Mouse (Mus musculus): ENCODE measurements around the gene Cadm1. TPM values are rescaled to one million over a fixed set of nuclear protein-coding genes. Genes with fewer than 3 reads are reported as not detected.

Gene Cadm1
- polyA plus RNA-seq, 1 experiment, result 9.3 TPM

GRCm38 (mm10) chr9:47615049-47615448 is 85.1 kb downstream of the Cadm1 start:
- Histone ChIP-seq H3K36me3 (ENCODE audit: control insufficient read depth, insufficient read depth) (no peaks in the 10 kb centered on the region), H3K27me3 (ENCODE audit: control insufficient read depth, insufficient read depth, insufficient read length) (no peaks in the 10 kb centered on the region), H3K79me2 (ENCODE audit: control insufficient read depth, insufficient read depth) (no peaks in the 10 kb centered on the region), H3ac (ENCODE audit: control insufficient read depth, insufficient read length) (no peak overlapping the region), H3K4me2 (ENCODE audit: low read depth) (no peak overlapping the region), H3K4me3 (no peak overlapping the region)
- TF ChIP-seq MYOG (IDR thresholded peaks at IDR 0.05; ENCODE audit: control insufficient read depth in 1 of 3, insufficient read depth in 1 of 3, insufficient read length in 2 of 3, low read depth in 2 of 3) (no peak), TCF12 (IDR thresholded peaks at IDR 0.05; ENCODE audit: insufficient read depth, poor library complexity, severe bottlenecking) (no peak), MAX (IDR thresholded peaks at IDR 0.05; ENCODE audit: low read depth) (no peak), USF1 (IDR thresholded peaks at IDR 0.05; ENCODE audit: low read depth) (no peak), SRF (IDR thresholded peaks at IDR 0.05; ENCODE audit: control insufficient read depth, insufficient read length, low read depth) (no peak), REST (IDR thresholded peaks at IDR 0.05; ENCODE audit: insufficient read depth, insufficient read length) (no peak), E2F4 (IDR thresholded peaks at IDR 0.05; ENCODE audit: insufficient read depth) (no peak), POLR2AphosphoS2 (IDR thresholded peaks at IDR 0.05; ENCODE audit: insufficient read length, low read depth) (no peak), CEBPB (IDR thresholded peaks at IDR 0.05; ENCODE audit: insufficient read depth, poor library complexity, severe bottlenecking) (no peak), TCF3 (IDR thresholded peaks at IDR 0.05; ENCODE audit: insufficient read length, low read depth) (no peak), MYOD1 (IDR thresholded peaks at IDR 0.05; ENCODE audit: control insufficient read depth in 1 of 3, insufficient read length in 2 of 3, low read depth in 2 of 3) (no peak), POLR2A (IDR thresholded peaks at IDR 0.05; ENCODE audit: insufficient read length, low read depth) (no peak)

- H3ac ChIP-seq (ENCODE audit: control insufficient read depth, insufficient read length), result no peak overlapping the region
- H3K27me3 ChIP-seq (ENCODE audit: control insufficient read depth, insufficient read depth, insufficient read length), result no peaks in the 10 kb centered on the region
- H3K36me3 ChIP-seq (ENCODE audit: control insufficient read depth, insufficient read depth), result no peaks in the 10 kb centered on the region
- no peak overlapping the region for H3K4me2 ChIP-seq (ENCODE audit: low read depth)
- peak; percentile 40 for TF ChIP-seq USF1 (IDR thresholded peaks at IDR 0.05; ENCODE audit: low read depth)
- TF ChIP-seq REST (IDR thresholded peaks at IDR 0.05; ENCODE audit: insufficient read depth, insufficient read length), result no peak
- H3K4me3 ChIP-seq, result no peak overlapping the region
- peaks cover 5% of the 10 kb centered on the region for H3K79me2 ChIP-seq (ENCODE audit: control insufficient read depth, insufficient read depth)
Measured at GRCm38 (mm10) chr9:47616391-47616790, 86.4 kb downstream of the Cadm1 start.

- Histone ChIP-seq H3K27me3 (ENCODE audit: control insufficient read depth, insufficient read depth, insufficient read length) (no peaks in the 10 kb centered on the region), H3K36me3 (ENCODE audit: control insufficient read depth, insufficient read depth) (no peaks in the 10 kb centered on the region), H3K4me3 (no peak overlapping the region), H3ac (ENCODE audit: control insufficient read depth, insufficient read length) (no peak overlapping the region), H3K79me2 (ENCODE audit: control insufficient read depth, insufficient read depth) (peaks cover 5% of the 10 kb centered on the region), H3K4me2 (ENCODE audit: low read depth) (no peak overlapping the region)
- TF ChIP-seq MAX (IDR thresholded peaks at IDR 0.05; ENCODE audit: low read depth), result no peak
Measured at GRCm38 (mm10) chr9:47619501-47620029, 89.6 kb downstream of the Cadm1 start.

GRCm38 (mm10) chr9:47623447-47624445 is 93.8 kb downstream of the Cadm1 start:
- Histone ChIP-seq H3ac (ENCODE audit: control insufficient read depth, insufficient read length) (no peak overlapping the region), H3K4me2 (ENCODE audit: low read depth) (peak overlapping the region; percentile 66), H3K4me3 (no peak overlapping the region), H3K27me3 (ENCODE audit: control insufficient read depth, insufficient read depth, insufficient read length) (no peaks in the 10 kb centered on the region), H3K79me2 (ENCODE audit: control insufficient read depth, insufficient read depth) (peaks cover 5% of the 10 kb centered on the region), H3K36me3 (ENCODE audit: control insufficient read depth, insufficient read depth) (no peaks in the 10 kb centered on the region)
- TF ChIP-seq CEBPB (IDR thresholded peaks at IDR 0.05; ENCODE audit: insufficient read depth, poor library complexity, severe bottlenecking) (no peak), USF1 (IDR thresholded peaks at IDR 0.05; ENCODE audit: low read depth) (no peak), SRF (IDR thresholded peaks at IDR 0.05; ENCODE audit: control insufficient read depth, insufficient read length, low read depth) (no peak), MYOD1 (IDR thresholded peaks at IDR 0.05; ENCODE audit: control insufficient read depth in 1 of 3, insufficient read length in 2 of 3, low read depth in 2 of 3) (no peak), POLR2AphosphoS2 (IDR thresholded peaks at IDR 0.05; ENCODE audit: insufficient read length, low read depth) (no peak), REST (IDR thresholded peaks at IDR 0.05; ENCODE audit: insufficient read depth, insufficient read length) (no peak), MAX (IDR thresholded peaks at IDR 0.05; ENCODE audit: low read depth) (no peak)

- no peaks in the 10 kb centered on the region for H3K27me3 ChIP-seq (ENCODE audit: control insufficient read depth, insufficient read depth, insufficient read length)
- H3K36me3 ChIP-seq (ENCODE audit: control insufficient read depth, insufficient read depth), result no peaks in the 10 kb centered on the region
- no peak for TF ChIP-seq USF1 (IDR thresholded peaks at IDR 0.05; ENCODE audit: low read depth)
- no peak for TF ChIP-seq POLR2A (IDR thresholded peaks at IDR 0.05; ENCODE audit: insufficient read length, low read depth)
- no peak for TF ChIP-seq TCF3 (IDR thresholded peaks at IDR 0.05; ENCODE audit: insufficient read length, low read depth)
- TF ChIP-seq MYOD1 (IDR thresholded peaks at IDR 0.05; ENCODE audit: control insufficient read depth in 1 of 3, insufficient read length in 2 of 3, low read depth in 2 of 3), result no peak
- no peak for TF ChIP-seq REST (IDR thresholded peaks at IDR 0.05; ENCODE audit: insufficient read depth, insufficient read length)
- no peak for TF ChIP-seq E2F4 (IDR thresholded peaks at IDR 0.05; ENCODE audit: insufficient read depth)
- peak; percentile 24; the same call in 1 of the 2 replicates for TF ChIP-seq CEBPB (IDR thresholded peaks at IDR 0.05; ENCODE audit: insufficient read depth, poor library complexity, severe bottlenecking)
- H3ac ChIP-seq (ENCODE audit: control insufficient read depth, insufficient read length), result no peak overlapping the region
- peak overlapping the region; percentile 66 for H3K4me2 ChIP-seq (ENCODE audit: low read depth)
- H3K4me3 ChIP-seq, result no peak overlapping the region
- peaks cover 5% of the 10 kb centered on the region for H3K79me2 ChIP-seq (ENCODE audit: control insufficient read depth, insufficient read depth)
Measured at GRCm38 (mm10) chr9:47624565-47625520, 94.9 kb downstream of the Cadm1 start.
